Mouse (Mus musculus): Measurements from ENCODE around the gene Aox4. TPM values are rescaled to one million over a fixed set of nuclear protein-coding genes. Genes with fewer than 3 reads are reported as not detected.

Gene Aox4
- polyA plus RNA-seq, 2 experiments from 2014 or later, result 0.24 TPM; not detected in 1

DNA sequence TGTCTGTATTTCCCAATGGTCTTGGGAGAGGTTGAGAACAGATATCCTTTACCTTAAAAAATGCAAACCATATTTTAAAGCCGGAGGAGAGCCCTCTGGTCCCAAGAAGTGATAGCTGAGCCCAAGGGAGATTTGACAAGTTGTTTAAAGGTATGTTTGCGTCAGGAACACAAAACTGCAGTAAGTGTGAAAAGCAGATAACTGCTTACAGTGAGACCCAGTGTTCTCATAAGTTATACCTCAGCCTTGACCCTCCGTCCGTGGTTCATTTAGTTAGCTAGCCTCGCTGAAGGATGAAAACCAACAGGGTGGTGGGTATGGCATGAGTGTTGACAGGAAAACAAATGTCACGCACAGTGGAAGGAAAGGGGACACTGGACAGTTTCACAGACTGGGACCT lies 92.8 kb downstream of the Aox4 start:
- no peak for ATAC-seq

GRCm38 (mm10) chr1:58303726-58304125 lies 93.5 kb downstream of the Aox4 start:
- peak; percentile 79 for ATAC-seq

GRCm38 (mm10) chr1:58304296-58304695 lies 94.1 kb downstream of the Aox4 start:
- peak; percentile 35 for ATAC-seq

GRCm38 (mm10) chr1:58307181-58307580 lies 97.0 kb downstream of the Aox4 start:
- no peak for ATAC-seq

DNA sequence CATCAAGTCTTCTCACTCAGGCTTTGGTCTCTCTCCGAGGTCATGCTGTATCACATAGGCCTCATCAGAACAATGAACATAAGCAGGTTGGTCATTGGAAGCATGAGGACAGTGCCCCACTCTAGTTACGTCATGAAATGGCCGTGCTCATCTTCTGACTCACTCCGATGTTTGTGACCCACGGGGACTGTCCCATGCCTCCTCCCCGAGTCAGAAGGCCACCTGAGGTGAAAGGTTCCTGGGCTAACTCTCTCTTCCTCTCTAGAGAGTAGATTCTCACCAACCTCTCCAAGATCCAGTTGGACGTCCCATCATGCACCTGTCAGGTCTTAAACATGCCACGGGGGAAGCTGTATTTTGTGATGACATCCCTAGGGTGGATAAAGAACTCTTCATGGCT lies 98.4 kb downstream of the Aox4 start:
- ATAC-seq, result no peak

GRCm38 (mm10) chr1:58309853-58310252 lies 99.7 kb downstream of the Aox4 start:
- ATAC-seq, result no peak

GRCm38 (mm10) chr1:58311221-58311864 lies 101.1 kb downstream of the Aox4 start:
- peak; percentile 80 for ATAC-seq

GRCm38 (mm10) chr1:58313173-58313572 lies 103.0 kb downstream of the Aox4 start:
- no peak for ATAC-seq

GRCm38 (mm10) chr1:58315532-58315931 lies 105.3 kb downstream of the Aox4 start:
- peak; percentile 50 for ATAC-seq

Other genes with a start within 250 kb of the Aox4 start
- 1 to 10 TPM in 1 of 2 experiments, under 1 TPM in 1; 0.89 to 1.4 TPM for gene Sgo2a, start 214.4 kb upstream of the Aox4 start, polyA plus RNA-seq (2017; shearing (Covaris generic))
- 10 to 100 TPM; 25.3 to 33.8 TPM for gene Kctd18, start 191.4 kb upstream of the Aox4 start, polyA plus RNA-seq (2017; shearing (Covaris generic))
- under 1 TPM in 1 of 2 experiments, not detected in 1; 0.08 TPM for gene Aox1, start 180.5 kb upstream of the Aox4 start, polyA plus RNA-seq (2017; shearing (Covaris generic))
- gene Aox3, start 97.3 kb upstream of the Aox4 start, polyA plus RNA-seq (2017; shearing (Covaris generic)), result not detected
- gene Aox2, start 67.9 kb downstream of the Aox4 start, polyA plus RNA-seq (2017; shearing (Covaris generic)), result under 1 TPM in 1 of 2 experiments, not detected in 1; 0.10 TPM
- 100 to 1,000 TPM; 388 to 409 TPM for gene Bzw1, start 182.5 kb downstream of the Aox4 start, polyA plus RNA-seq (2017; shearing (Covaris generic))
- gene Clk1, start 213.7 kb downstream of the Aox4 start, polyA plus RNA-seq (2017; shearing (Covaris generic)), result 100 to 1,000 TPM; 507 to 582 TPM
- gene Nif3l1, start 234.8 kb downstream of the Aox4 start, polyA plus RNA-seq (2017; shearing (Covaris generic)), result 10 to 100 TPM; 43.6 to 56.9 TPM
- gene Ppil3, start 235.1 kb downstream of the Aox4 start, polyA plus RNA-seq (2017; shearing (Covaris generic)), result 10 to 100 TPM; 61.1 to 68.8 TPM